Mouse (Mus musculus) embryonic facial prominence, embryonic 11.5 days (tissue): ENCODE results near the gene Rhbdl1. TPM values are rescaled to one million over a fixed set of nuclear protein-coding genes. Genes with fewer than 3 reads are reported as not detected.

ENCODE experiments used
- ATAC-seq: fragments of 200-750 bp; cut with Nextera tagmentation; replicated peaks from 2 replicates; pipeline ENCODE4 v1.8.0; 2017; ENCODE audit warnings: low read depth; ENCODE audit not compliant: insufficient number of reproducible peaks, low FRiP score, low TSS enrichment
- DNase-seq: peaks from one replicate; pipeline ENCODE4 v3.0.0-alpha.2; 2015; ENCODE audit warnings: low spot score
- H3K27ac ChIP-seq: fragments of 300-500 bp; sonication (generic); replicated peaks from 2 replicates; pipeline ENCODE4 v1.5.1; 2014; ENCODE audit warnings: mild to moderate bottlenecking, low read depth, low read length, control low read depth
- H3K27me3 ChIP-seq: fragments of 300-500 bp; sonication (generic); 2 replicates; pipeline ENCODE4 v1.6.1; 2014; ENCODE audit warnings: mild to moderate bottlenecking, low read length, moderate library complexity, mixed read lengths; ENCODE audit not compliant: control insufficient read depth, insufficient read depth
- H3K36me3 ChIP-seq: fragments of 300-500 bp; sonication (generic); replicated peaks from 2 replicates; pipeline ENCODE4 v1.6.1; 2014; ENCODE audit warnings: low read depth, mild to moderate bottlenecking, low read length, moderate library complexity, mixed read lengths; ENCODE audit not compliant: control insufficient read depth, insufficient read depth
- H3K4me1 ChIP-seq: fragments of 300-500 bp; sonication (generic); 2 replicates; pipeline ENCODE4 v1.6.1; 2014; ENCODE audit warnings: low read length, mixed read lengths; ENCODE audit not compliant: control insufficient read depth, insufficient read depth
- H3K4me2 ChIP-seq: fragments of 300-500 bp; sonication (generic); 2 replicates; pipeline ENCODE4 v1.6.1; 2014; ENCODE audit warnings: low read depth, mild to moderate bottlenecking, control low read depth, low read length, moderate library complexity
- H3K4me3 ChIP-seq: fragments of 300-500 bp; sonication (generic); 2 replicates; pipeline ENCODE4 v1.5.1; 2014; ENCODE audit warnings: low read depth, low read length, control low read depth
- H3K9ac ChIP-seq: fragments of 300-500 bp; sonication (generic); replicated peaks from 2 replicates; pipeline ENCODE4 v1.6.1; 2014; ENCODE audit warnings: mild to moderate bottlenecking, control low read depth, low read length
- H3K9me3 ChIP-seq: fragments of 300-500 bp; sonication (generic); replicated peaks from 2 replicates; pipeline ENCODE4 v1.6.1; 2016; ENCODE audit warnings: mild to moderate bottlenecking, low read length, inconsistent platforms, mixed read lengths; ENCODE audit not compliant: control insufficient read depth
- WGBS: fragments of 180-500 bp; shearing (Covaris S2); extraction: QIAGEN DNeasy Blood & Tissue Kit; methylation state at CpG from one replicate; pipeline ENCODE4 v1.1.7; 2014; 5-methylcytosine and 5-hydroxymethylcytosine counted together
- polyA plus RNA-seq: library from polyadenylated mRNA; unstranded; fragments of >200 nt; fragmentation: Nextera tagmentation; extraction: Ambion mirVana; gene quantifications from 2 replicates; pipeline ENCODE4 v1.2.1, GENCODE M21; 2014

Gene Rhbdl1
- polyA plus RNA-seq, 1 experiment from 2014 or later = 1.5 TPM

DNA sequence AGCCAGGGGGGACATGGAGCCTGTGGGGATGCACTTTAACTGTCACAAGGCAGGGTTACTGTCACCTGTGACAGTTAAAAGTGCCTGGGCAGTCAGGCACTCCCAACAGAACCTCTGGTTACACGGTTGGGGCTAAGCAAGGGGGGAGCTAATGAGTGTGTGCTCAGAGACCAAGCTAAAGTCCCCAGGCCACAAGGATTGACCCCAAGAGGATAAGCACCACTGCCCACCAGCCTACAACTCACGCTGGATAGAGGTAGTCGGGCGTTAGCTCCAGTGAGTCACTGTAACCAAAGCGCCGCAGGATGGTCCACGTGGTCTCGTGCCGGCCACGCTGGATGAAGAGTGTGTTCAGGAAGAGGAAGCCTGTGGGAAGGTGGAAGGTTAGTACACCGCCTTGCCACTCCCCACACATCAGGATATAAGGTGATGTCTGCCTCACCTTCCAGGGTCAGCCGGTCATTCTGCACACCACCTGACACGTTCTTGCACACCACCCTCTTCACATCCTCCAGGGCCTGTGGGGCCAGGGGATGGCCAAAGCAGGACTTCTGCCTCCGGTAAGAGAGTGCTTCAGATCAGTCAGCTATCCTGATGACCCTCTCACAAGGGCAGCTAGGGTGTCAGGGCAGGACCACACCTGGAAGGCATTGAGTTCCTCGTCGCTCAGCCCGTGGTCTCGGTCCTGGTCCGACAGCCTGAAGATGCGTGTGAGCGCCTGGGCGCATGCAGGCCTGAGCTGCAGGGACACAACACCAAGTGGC is 4.2 kb upstream of the Rhbdl1 start, which contains the start of gene Gm20683:
Gene Gm20683, minus strand, starts transcription at position 647 of the 764 bp plus-strand sequence.
- 93% methylated on average over 22 of the region's 22 CpGs for WGBS

DNA sequence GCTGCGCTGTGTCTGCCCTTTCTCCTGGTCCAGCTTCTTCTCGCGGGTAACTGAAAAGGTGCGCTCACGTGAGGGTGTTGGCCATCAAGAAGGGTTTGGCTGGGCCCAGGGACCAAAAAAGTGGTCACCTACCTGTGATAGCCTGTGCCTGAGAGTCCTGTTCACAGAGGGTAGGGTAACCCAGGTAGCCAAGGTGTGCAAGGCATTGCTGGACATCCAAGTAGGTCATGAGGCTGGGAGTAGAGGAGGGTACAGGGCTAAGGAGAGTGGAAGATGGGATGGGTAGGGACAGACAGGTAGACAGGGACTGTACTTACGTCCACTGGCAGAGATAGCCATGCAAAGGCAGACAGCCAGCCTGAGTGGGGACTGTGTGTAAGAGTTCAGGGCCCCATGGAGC is 3.4 kb upstream of the Rhbdl1 start:
- Histone ChIP-seq H3K36me3 (peaks cover 14% of the 10 kb centered on the region), H3K4me2 (no peak overlapping the region), H3K4me3 (no peak overlapping the region), H3K9me3 (no peaks in the 10 kb centered on the region), H3K27me3 (no peaks in the 10 kb centered on the region), H3K27ac (no peak overlapping the region), H3K4me1 (peaks cover 10% of the 10 kb centered on the region), H3K9ac (no peak overlapping the region)
- ATAC-seq = no peak
- WGBS = 92% methylated on average over 6 of the region's 6 CpGs
- DNase-seq = no peak

More for the DNA sequence above, 4.2 kb upstream of the Rhbdl1 start, which contains the start of gene Gm20683:
- H3K9ac ChIP-seq = no peak within 1 kb of the TSS
- peaks cover 10% of the 10 kb centered on the region for H3K4me1 ChIP-seq
- H3K27me3 ChIP-seq = no peaks in the 10 kb centered on the region
- H3K4me2 ChIP-seq = no peak within 1 kb of the TSS
- H3K4me3 ChIP-seq = no peak within 1 kb of the TSS
- no peaks in the 10 kb centered on the region for H3K9me3 ChIP-seq
- DNase-seq (no peak), ATAC-seq (no peak)
- peaks cover 14% of the 10 kb centered on the region for H3K36me3 ChIP-seq
- no peak within 1 kb of the TSS for H3K27ac ChIP-seq

DNA sequence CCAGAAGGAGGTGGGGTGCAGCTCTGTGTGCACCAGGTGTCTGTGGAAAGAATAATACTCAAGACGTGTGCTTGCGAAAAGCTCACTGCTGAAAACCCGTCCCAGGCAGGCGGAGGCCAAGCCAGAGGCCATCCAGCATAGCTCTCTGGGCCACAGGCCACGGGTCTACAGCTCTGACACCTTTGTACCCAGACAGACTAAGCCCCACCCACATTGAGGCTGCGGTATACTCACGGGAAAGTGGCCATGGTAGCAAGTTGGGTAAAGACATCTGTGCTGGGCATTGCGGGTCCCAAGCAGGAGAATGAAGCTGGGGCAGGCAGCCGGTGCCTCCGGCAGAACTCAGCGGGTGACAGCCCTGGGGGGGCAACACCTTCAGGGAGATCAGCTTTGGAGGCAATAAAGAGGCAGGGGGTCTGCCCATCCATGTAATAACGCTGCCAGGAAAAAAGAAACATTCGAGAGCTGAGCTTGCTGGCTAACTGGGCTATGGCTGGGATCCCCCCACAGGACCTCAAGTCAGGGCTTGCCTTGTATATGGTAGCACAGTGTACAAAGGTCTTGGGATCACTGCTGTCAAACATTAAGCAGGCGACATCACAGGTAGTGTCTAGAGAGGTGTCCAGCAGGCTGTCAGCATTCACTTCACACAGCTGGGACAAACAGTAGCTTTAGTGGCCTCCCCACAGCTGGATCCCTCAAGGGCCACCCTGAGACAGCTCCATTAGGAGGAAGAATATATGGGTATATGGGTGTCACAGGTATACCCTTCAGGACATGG is 2.5 kb upstream of the Rhbdl1 start:
- Histone ChIP-seq H3K9ac (no peak overlapping the region), H3K36me3 (peaks cover 16% of the 10 kb centered on the region), H3K4me2 (no peak overlapping the region), H3K4me3 (no peak overlapping the region), H3K4me1 (peaks cover 10% of the 10 kb centered on the region), H3K27ac (no peak overlapping the region), H3K9me3 (no peaks in the 10 kb centered on the region), H3K27me3 (no peaks in the 10 kb centered on the region)
- WGBS = 87% methylated on average over 14 of the region's 14 CpGs
- ATAC-seq (no peak), DNase-seq (no peak)

DNA sequence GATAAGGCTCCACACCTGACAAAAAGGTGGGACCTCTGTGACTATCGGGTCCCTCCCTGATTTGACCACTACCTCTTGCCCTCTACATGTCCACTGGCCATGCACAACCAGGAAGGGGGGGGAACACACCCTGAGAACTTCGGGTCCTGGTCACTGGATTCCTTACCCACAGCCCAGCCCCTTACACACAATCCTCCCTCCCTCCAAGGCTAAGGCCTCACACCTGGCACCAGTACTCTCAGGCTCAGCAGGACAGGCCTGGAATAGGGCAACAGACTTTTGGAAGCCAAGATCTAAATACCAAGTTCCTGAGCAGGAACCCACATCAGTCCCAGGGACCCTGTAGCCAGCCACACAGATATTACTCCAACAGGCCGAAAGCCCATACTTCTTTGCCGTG is 1.8 kb upstream of the Rhbdl1 start:
- H3K4me2 ChIP-seq = no peak overlapping the region
- no peak overlapping the region for H3K27ac ChIP-seq
- DNase-seq (no peak), ATAC-seq (no peak)
- H3K36me3 ChIP-seq = peaks cover 16% of the 10 kb centered on the region
- H3K27me3 ChIP-seq = no peaks in the 10 kb centered on the region
- H3K4me1 ChIP-seq = peaks cover 18% of the 10 kb centered on the region
- H3K4me3 ChIP-seq = no peak overlapping the region
- no peak overlapping the region for H3K9ac ChIP-seq
- H3K9me3 ChIP-seq = no peaks in the 10 kb centered on the region
- WGBS = 85% methylated on average over 4 of the region's 4 CpGs

DNA sequence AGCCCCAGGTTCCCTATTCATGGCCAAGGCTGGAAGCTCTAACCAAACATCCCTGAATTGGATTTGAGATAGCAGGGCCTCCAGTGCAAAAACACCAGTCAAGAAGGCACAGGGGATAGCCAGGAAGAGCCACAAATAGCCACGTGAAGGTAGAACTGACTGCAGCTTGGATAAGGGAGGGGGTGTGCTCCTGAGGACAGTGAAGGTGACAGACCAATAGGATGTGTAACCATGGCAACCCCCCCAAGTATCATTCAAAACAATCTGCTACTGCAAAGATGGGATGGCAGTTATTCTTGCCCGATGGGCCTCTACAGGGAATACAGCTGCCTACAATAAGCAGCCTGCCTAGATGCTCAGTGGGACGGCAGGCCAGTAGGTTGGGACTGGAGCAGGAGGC is 438 bp upstream of the Rhbdl1 start:
- Histone ChIP-seq H3K4me3 (no peak overlapping the region), H3K4me1 (peaks cover 19% of the 10 kb centered on the region), H3K9ac (peak overlapping the region; percentile 7; the same call in 1 of the 2 replicates), H3K9me3 (no peaks in the 10 kb centered on the region), H3K27me3 (no peaks in the 10 kb centered on the region), H3K4me2 (no peak overlapping the region), H3K27ac (no peak overlapping the region), H3K36me3 (peaks cover 16% of the 10 kb centered on the region)
- DNase-seq (no peak), ATAC-seq (no peak)
- 44% methylated on average over 3 of the region's 3 CpGs for WGBS

DNA sequence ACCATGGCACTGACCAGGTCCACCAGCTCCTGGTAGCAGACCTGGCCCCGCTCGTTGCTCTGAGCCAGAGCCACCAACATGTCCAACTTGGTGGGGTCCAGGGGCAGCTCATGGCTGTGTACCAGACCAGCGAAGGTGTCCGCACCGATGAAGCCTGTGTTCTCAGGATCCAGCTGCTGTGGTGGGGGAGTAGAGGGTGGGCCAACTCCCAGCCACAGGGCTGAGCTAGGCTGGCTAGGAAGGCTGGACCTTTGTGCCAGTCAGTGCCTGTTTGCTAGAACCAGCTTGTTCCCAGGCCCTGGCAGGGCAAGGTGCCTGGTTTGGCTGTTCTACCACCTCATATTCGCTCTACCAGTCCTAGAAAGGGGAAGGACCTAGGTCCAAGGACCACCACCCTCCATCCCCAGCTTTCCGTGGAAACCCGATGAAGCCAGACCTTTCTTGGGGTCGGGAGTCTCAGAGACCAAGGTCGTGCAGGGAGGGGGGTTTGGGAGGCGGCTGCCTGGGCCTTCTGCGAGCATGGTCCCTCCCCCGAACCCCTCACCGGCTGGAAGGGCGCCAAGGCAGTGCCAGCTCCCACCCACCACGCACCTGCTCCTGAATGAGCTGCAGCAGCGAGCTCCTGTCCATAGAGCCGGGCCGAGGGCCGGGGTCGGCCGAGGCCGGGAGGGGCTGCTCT is 559 bp downstream of the Rhbdl1 start:
- peaks cover 16% of the 10 kb centered on the region for H3K36me3 ChIP-seq
- peak overlapping the region; percentile 57 for H3K4me2 ChIP-seq
- ATAC-seq (no peak), DNase-seq (no peak)
- 26% methylated on average over 22 of the region's 23 CpGs for WGBS
- peaks cover 21% of the 10 kb centered on the region for H3K4me1 ChIP-seq
- peak overlapping the region; percentile 17 for H3K4me3 ChIP-seq
- no peaks in the 10 kb centered on the region for H3K9me3 ChIP-seq
- peak overlapping the region; percentile 35 for H3K9ac ChIP-seq
- no peaks in the 10 kb centered on the region for H3K27me3 ChIP-seq
- H3K27ac ChIP-seq = no peak overlapping the region

DNA sequence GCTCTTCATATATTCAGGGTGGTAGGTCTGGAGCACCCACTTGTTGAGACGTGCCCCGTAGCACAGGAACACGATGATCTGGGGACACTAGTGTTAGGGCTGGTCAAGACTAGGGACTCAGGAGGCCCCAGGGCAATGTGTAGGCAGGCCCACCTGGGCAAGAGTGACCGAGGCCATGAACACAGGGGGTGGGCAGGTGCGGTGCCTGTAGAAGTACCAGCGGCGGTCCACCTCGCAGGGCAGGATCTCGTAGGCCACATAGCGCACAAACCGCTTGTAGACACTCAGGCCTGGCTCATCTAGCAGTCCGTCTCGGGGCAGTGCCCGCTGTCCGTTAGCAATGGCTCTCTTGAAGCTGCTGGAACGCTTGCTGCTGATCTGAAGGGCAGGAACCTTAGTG is 1.3 kb downstream of the Rhbdl1 start:
- ATAC-seq (no peak), DNase-seq (no peak)
- no peak overlapping the region for H3K27ac ChIP-seq
- H3K4me3 ChIP-seq = no peak overlapping the region
- H3K9ac ChIP-seq = no peak overlapping the region; the same call in 1 of the 2 replicates
- H3K36me3 ChIP-seq = peaks cover 11% of the 10 kb centered on the region
- WGBS = 91% methylated on average over 16 of the region's 16 CpGs
- no peaks in the 10 kb centered on the region for H3K9me3 ChIP-seq
- H3K27me3 ChIP-seq = no peaks in the 10 kb centered on the region
- H3K4me1 ChIP-seq = peaks cover 25% of the 10 kb centered on the region
- H3K4me2 ChIP-seq = no peak overlapping the region
